Mouse (Mus musculus) forebrain, embryonic 11.5 days (tissue): ENCODE data around the gene Dcdc2a. TPM values are rescaled to one million over a fixed set of nuclear protein-coding genes. Genes with fewer than 3 reads are reported as not detected.

Source experiments
- ATAC-seq: fragments of 200-750 bp; cut with Nextera tagmentation; replicated peaks from 2 replicates; pipeline ENCODE4 v1.8.0; 2017; ENCODE audit warnings: moderate TSS enrichment; ENCODE audit not compliant: low FRiP score
- DNase-seq: peaks from one replicate; pipeline ENCODE4 v3.0.0-alpha.2; 2017; ENCODE audit warnings: low spot score
- H3K27ac ChIP-seq: fragments of 300-500 bp; sonication (generic); 2 replicates; pipeline ENCODE4 v1.5.1; 2014; ENCODE audit warnings: low read depth, low read length
- H3K27me3 ChIP-seq: fragments of 300-500 bp; sonication (generic); 2 replicates; pipeline ENCODE4 v1.6.1; 2014; ENCODE audit warnings: mild to moderate bottlenecking, low read length, mixed read lengths; ENCODE audit not compliant: control insufficient read depth, insufficient read depth
- H3K36me3 ChIP-seq: fragments of 300-500 bp; sonication (generic); 2 replicates; pipeline ENCODE4 v1.6.1; 2014; ENCODE audit warnings: mild to moderate bottlenecking, low read length, moderate library complexity, mixed read lengths; ENCODE audit not compliant: control insufficient read depth, insufficient read depth
- H3K4me1 ChIP-seq: fragments of 300-500 bp; sonication (generic); replicated peaks from 2 replicates; pipeline ENCODE4 v1.6.1; 2014; ENCODE audit warnings: low read length, mixed read lengths; ENCODE audit not compliant: control insufficient read depth, insufficient read depth
- H3K4me2 ChIP-seq: fragments of 300-500 bp; sonication (generic); 2 replicates; pipeline ENCODE4 v1.6.1; 2014; ENCODE audit warnings: low read depth, mild to moderate bottlenecking, low read length, moderate library complexity, mixed read lengths; ENCODE audit not compliant: severe bottlenecking
- H3K4me3 ChIP-seq: fragments of 300-500 bp; sonication (generic); 2 replicates; pipeline ENCODE4 v1.5.1; 2014; ENCODE audit warnings: low read depth, low read length
- H3K9ac ChIP-seq: fragments of 300-500 bp; sonication (generic); 2 replicates; pipeline ENCODE4 v1.6.1; 2014; ENCODE audit warnings: low read length
- H3K9me3 ChIP-seq: fragments of 300-500 bp; sonication (generic); 2 replicates; pipeline ENCODE4 v1.6.1; 2016; ENCODE audit warnings: low read length, mixed read lengths; ENCODE audit not compliant: control insufficient read depth
- WGBS: fragments of 180-500 bp; shearing (Covaris S2); extraction: QIAGEN DNeasy Blood & Tissue Kit; methylation state at CpG from one replicate; pipeline ENCODE4 v1.1.7; 2014; 5-methylcytosine and 5-hydroxymethylcytosine counted together
- polyA plus RNA-seq: library from polyadenylated mRNA; unstranded; fragments of >200 nt; fragmentation: Nextera tagmentation; extraction: Ambion mirVana; gene quantifications from 2 replicates; pipeline ENCODE4 v1.2.1, GENCODE M21; 2014

Dcdc2a gene
- polyA plus RNA-seq, 1 experiment from 2014 or later, result 1.1 TPM

- Histone ChIP-seq H3K9me3 (no peaks in the 10 kb centered on the region), H3K4me3 (no peak overlapping the region), H3K4me2 (no peak overlapping the region), H3K4me1 (no peaks in the 10 kb centered on the region), H3K36me3 (no peaks in the 10 kb centered on the region), H3K9ac (no peak overlapping the region), H3K27me3 (no peaks in the 10 kb centered on the region), H3K27ac (no peak overlapping the region)
- DNase-seq, result no peak
- no peak for ATAC-seq
- WGBS, result 95% methylated on average over 6 of the region's 6 CpGs
Observed at GRCm38 (mm10) chr13:25026409-25027113, 29.2 kb upstream of the Dcdc2a start.

- no peak overlapping the region for H3K9ac ChIP-seq
- no peaks in the 10 kb centered on the region for H3K4me1 ChIP-seq
- no peak for ATAC-seq
- no peaks in the 10 kb centered on the region for H3K27me3 ChIP-seq
- H3K4me2 ChIP-seq, result no peak overlapping the region
- H3K9me3 ChIP-seq, result no peaks in the 10 kb centered on the region
- H3K36me3 ChIP-seq, result no peaks in the 10 kb centered on the region
- H3K27ac ChIP-seq, result no peak overlapping the region
- no peak for DNase-seq
- no peak overlapping the region for H3K4me3 ChIP-seq
- 83% methylated on average over 3 of the region's 3 CpGs for WGBS
Observed at GRCm38 (mm10) chr13:25027114-25027425, 28.7 kb upstream of the Dcdc2a start.

DNA sequence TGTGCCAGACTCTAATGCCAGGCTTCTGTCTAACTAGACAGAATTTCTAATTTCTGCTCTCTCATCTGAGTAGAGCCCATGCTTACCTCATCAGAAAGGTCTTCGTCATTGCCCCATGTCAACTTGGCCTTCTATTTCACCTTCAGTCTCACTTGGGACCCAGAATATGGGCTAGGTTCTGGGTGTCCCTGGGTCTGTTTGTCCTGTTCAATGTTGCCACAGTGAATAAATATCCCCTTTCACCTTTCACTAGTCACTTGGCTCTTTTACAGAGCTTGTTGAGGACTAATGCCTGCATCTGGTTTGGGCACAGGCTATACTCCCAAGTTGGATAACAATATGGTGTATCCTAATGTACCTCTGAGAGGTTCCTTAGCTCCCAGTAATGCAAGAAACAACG, 16.3 kb upstream of the Dcdc2a start:
- ATAC-seq (no peak), DNase-seq (no peak)
- no peak overlapping the region for H3K4me3 ChIP-seq
- no peak overlapping the region for H3K9ac ChIP-seq
- no peaks in the 10 kb centered on the region for H3K27me3 ChIP-seq
- WGBS, result 77% methylated on average over 2 of the region's 2 CpGs
- H3K27ac ChIP-seq, result no peak overlapping the region
- H3K9me3 ChIP-seq, result no peaks in the 10 kb centered on the region
- H3K4me1 ChIP-seq, result no peaks in the 10 kb centered on the region
- no peaks in the 10 kb centered on the region for H3K36me3 ChIP-seq
- no peak overlapping the region for H3K4me2 ChIP-seq

GRCm38 (mm10) chr13:25052671-25053070, 3.1 kb upstream of the Dcdc2a start:
- Histone ChIP-seq H3K36me3 (no peaks in the 10 kb centered on the region), H3K9me3 (no peaks in the 10 kb centered on the region), H3K27me3 (peaks cover 21% of the 10 kb centered on the region), H3K27ac (no peak overlapping the region), H3K4me2 (no peak overlapping the region), H3K9ac (no peak overlapping the region), H3K4me1 (0 out of 2 replicates have a peak, but pooled peaks cover 3% of the 10 kb centered on the region), H3K4me3 (no peak overlapping the region)
- 88% methylated on average over 5 of the region's 5 CpGs for WGBS
- DNase-seq, result no peak
- ATAC-seq, result no peak

DNA sequence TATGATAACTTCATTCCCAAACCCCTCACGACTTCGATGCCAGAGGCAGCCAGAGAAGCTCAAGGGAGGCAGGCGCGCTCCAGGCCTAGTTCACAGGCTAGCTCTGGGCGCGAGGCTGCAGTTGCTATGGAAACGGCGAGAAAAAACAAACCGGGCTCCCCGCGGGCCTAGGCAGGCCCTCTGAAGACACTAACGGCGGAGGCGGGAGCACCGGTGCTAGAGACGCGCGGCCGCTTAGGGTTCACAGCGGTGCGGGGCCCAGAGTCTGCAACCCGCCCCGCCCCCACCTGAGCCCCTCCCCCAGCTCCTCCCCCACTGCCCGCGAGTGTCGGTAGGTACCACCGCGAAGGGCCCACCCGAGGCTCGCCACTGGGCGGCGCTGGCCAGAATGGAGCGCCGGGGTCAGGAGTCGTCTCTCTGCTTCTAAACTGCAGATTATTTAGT, 671 bp upstream of the Dcdc2a start:
- no peaks in the 10 kb centered on the region for H3K36me3 ChIP-seq
- ATAC-seq, result peak; percentile 93
- DNase-seq, result peak; percentile 88
- under 1% methylated on average over 35 of the region's 35 CpGs for WGBS
- peaks cover 21% of the 10 kb centered on the region for H3K27me3 ChIP-seq
- H3K9ac ChIP-seq, result peak overlapping the region; percentile 55
- no peaks in the 10 kb centered on the region for H3K9me3 ChIP-seq
- H3K27ac ChIP-seq, result no peak overlapping the region
- peak overlapping the region; percentile 45 for H3K4me3 ChIP-seq
- H3K4me2 ChIP-seq, result peak overlapping the region; percentile 88
- H3K4me1 ChIP-seq, result 0 out of 2 replicates have a peak, but pooled peaks cover 3% of the 10 kb centered on the region

DNA sequence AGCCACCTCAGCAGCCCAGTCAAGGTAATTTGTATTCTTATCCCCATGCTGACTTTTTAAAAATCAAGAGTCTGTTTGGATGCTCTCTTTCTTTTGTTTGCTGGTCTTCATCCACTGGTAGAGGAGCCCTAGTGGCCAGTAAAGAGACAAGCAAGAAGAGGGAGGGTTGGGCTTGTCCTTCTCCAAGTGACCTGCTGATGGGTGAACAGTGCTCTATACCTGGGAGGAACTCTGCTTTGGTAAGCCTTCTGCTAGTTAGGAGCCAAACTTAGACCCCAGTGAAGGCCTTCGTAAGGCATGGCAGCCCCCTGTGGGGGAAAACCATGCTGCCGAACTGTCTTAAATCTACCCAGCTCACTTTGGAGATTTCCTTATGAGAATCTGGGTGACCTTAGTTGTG, 10.9 kb downstream of the Dcdc2a start:
- no peak for DNase-seq
- H3K4me1 ChIP-seq, result no peaks in the 10 kb centered on the region
- no peak overlapping the region for H3K9ac ChIP-seq
- ATAC-seq, result no peak
- H3K4me2 ChIP-seq, result no peak overlapping the region
- no peaks in the 10 kb centered on the region for H3K36me3 ChIP-seq
- H3K9me3 ChIP-seq, result no peaks in the 10 kb centered on the region
- WGBS, result 91% methylated on average over 2 of the region's 2 CpGs
- no peak overlapping the region for H3K4me3 ChIP-seq
- H3K27ac ChIP-seq, result no peak overlapping the region
- H3K27me3 ChIP-seq, result no peaks in the 10 kb centered on the region

- Histone ChIP-seq H3K9ac (no peak overlapping the region), H3K9me3 (no peaks in the 10 kb centered on the region), H3K27ac (no peak overlapping the region), H3K4me2 (no peak overlapping the region), H3K4me1 (no peaks in the 10 kb centered on the region), H3K4me3 (no peak overlapping the region), H3K27me3 (no peaks in the 10 kb centered on the region), H3K36me3 (no peaks in the 10 kb centered on the region)
- DNase-seq, result no peak
- WGBS, result 88% methylated on average over 4 of the region's 4 CpGs
- ATAC-seq, result no peak
Observed at GRCm38 (mm10) chr13:25067183-25067582, 11.4 kb downstream of the Dcdc2a start.

- H3K36me3 ChIP-seq, result no peaks in the 10 kb centered on the region
- no peaks in the 10 kb centered on the region for H3K4me1 ChIP-seq
- no peak for ATAC-seq
- no peaks in the 10 kb centered on the region for H3K27me3 ChIP-seq
- H3K27ac ChIP-seq, result no peak overlapping the region
- no peak for DNase-seq
- no peaks in the 10 kb centered on the region for H3K9me3 ChIP-seq
- no peak overlapping the region for H3K9ac ChIP-seq
- WGBS, result 83% methylated on average over 4 of the region's 4 CpGs
- H3K4me3 ChIP-seq, result no peak overlapping the region
- no peak overlapping the region for H3K4me2 ChIP-seq
Observed at GRCm38 (mm10) chr13:25069765-25070164, 14.0 kb downstream of the Dcdc2a start.

DNA sequence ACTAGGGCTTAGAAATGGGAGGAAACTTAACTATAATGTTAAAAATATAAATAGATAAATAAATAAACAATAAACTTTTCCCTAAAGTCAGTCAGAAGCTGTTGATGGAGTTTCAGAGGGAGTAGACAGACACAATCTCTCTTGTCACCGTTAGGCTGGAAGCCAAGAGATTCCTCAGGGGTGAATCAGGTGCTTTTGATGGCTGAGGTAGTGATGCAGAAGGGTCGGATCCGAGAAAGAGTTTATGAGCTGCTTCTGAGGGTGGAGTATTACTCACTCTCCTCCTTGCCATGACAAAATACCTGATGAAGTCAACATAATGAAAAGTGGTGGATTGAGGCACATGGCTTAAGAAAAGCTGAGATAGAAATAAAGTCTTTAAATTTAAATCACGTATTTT, 15.0 kb downstream of the Dcdc2a start:
- Histone ChIP-seq H3K9ac (no peak overlapping the region), H3K27ac (no peak overlapping the region), H3K27me3 (no peaks in the 10 kb centered on the region), H3K4me1 (no peaks in the 10 kb centered on the region), H3K9me3 (no peaks in the 10 kb centered on the region), H3K4me3 (no peak overlapping the region), H3K36me3 (no peaks in the 10 kb centered on the region), H3K4me2 (no peak overlapping the region)
- DNase-seq (no peak), ATAC-seq (no peak)
- 88% methylated on average over 4 of the region's 4 CpGs for WGBS
